Mouse (Mus musculus) midbrain, embryonic 11.5 days (tissue): ENCODE measurements at regions not wholly inside any gene's neighbourhood (a gene's known extent, or its start where the extent isn't known, plus 50 kb on each side); places are given as distances from the start of the nearest gene placed in this dataset.

Experiments
- ATAC-seq: fragments of 200-750 bp; cut with Nextera tagmentation; 2 replicates; pipeline ENCODE4 v1.8.0; 2017; ENCODE audit warnings: moderate TSS enrichment, moderate library complexity; ENCODE audit not compliant: low FRiP score
- DNase-seq: peaks from one replicate; pipeline ENCODE4 v3.0.0; 2015; ENCODE audit warnings: low spot score; ENCODE audit errors: missing footprints
- H3K27ac ChIP-seq: fragments of 300-500 bp; sonication (generic); 2 replicates; pipeline ENCODE4 v1.5.1; 2014; ENCODE audit warnings: low read depth, low read length
- H3K27me3 ChIP-seq: fragments of 300-500 bp; sonication (generic); 2 replicates; pipeline ENCODE4 v1.6.1; 2014; ENCODE audit warnings: mild to moderate bottlenecking, low read length, moderate library complexity, mixed read lengths; ENCODE audit not compliant: control insufficient read depth, insufficient read depth
- H3K36me3 ChIP-seq: fragments of 300-500 bp; sonication (generic); 2 replicates; pipeline ENCODE4 v1.6.1; 2014; ENCODE audit warnings: mild to moderate bottlenecking, low read length, moderate library complexity, mixed read lengths; ENCODE audit not compliant: control insufficient read depth, insufficient read depth
- H3K4me1 ChIP-seq: fragments of 300-500 bp; sonication (generic); 2 replicates; pipeline ENCODE4 v1.6.1; 2014; ENCODE audit warnings: low read length; ENCODE audit not compliant: control insufficient read depth, insufficient read depth
- H3K4me2 ChIP-seq: fragments of 300-500 bp; sonication (generic); 2 replicates; pipeline ENCODE4 v1.6.1; 2014; ENCODE audit warnings: mild to moderate bottlenecking, moderate library complexity
- H3K4me3 ChIP-seq: fragments of 300-500 bp; sonication (generic); 2 replicates; pipeline ENCODE4 v1.5.1; 2014; ENCODE audit warnings: low read depth, low read length
- H3K9ac ChIP-seq: fragments of 300-500 bp; sonication (generic); 2 replicates; pipeline ENCODE4 v1.6.1; 2014; ENCODE audit warnings: low read length
- H3K9me3 ChIP-seq: fragments of 300-500 bp; sonication (generic); 2 replicates; pipeline ENCODE4 v1.6.1; 2016; ENCODE audit warnings: low read length; ENCODE audit not compliant: control insufficient read depth
- WGBS: fragments of 180-500 bp; shearing (Covaris S2); extraction: QIAGEN DNeasy Blood & Tissue Kit; methylation state at CpG from one replicate; pipeline ENCODE4 v1.1.7; 2014; 5-methylcytosine and 5-hydroxymethylcytosine counted together

DNA sequence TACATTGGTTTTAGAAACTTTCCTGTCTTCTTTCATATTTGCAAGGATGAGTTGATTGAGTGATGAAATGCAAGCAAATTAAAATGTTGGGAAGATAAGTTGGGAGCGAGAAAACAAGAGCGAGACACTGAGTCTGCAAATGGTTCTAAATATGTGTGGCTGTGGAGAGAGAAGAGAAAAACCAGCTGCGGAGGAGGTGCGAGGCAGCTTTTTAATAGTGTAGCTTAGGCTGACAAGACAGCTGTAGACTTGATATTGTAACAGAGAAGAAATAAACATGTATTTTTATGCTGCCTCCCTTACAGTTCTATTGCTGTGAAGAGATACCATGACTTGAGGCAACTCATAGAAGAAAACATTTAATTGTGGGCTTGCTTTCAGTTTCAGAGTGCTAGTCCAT, 78.1 kb upstream of the Abi3bp start:
- Histone ChIP-seq H3K36me3 (no peaks in the 10 kb centered on the region), H3K4me2 (no peak overlapping the region), H3K4me1 (no peaks in the 10 kb centered on the region), H3K4me3 (no peak overlapping the region), H3K9ac (no peak overlapping the region), H3K9me3 (no peaks in the 10 kb centered on the region), H3K27me3 (no peaks in the 10 kb centered on the region), H3K27ac (no peak overlapping the region)
- ATAC-seq (no peak), DNase-seq (no peak)
- WGBS: 93% methylated on average over 4 of the region's 4 CpGs

DNA sequence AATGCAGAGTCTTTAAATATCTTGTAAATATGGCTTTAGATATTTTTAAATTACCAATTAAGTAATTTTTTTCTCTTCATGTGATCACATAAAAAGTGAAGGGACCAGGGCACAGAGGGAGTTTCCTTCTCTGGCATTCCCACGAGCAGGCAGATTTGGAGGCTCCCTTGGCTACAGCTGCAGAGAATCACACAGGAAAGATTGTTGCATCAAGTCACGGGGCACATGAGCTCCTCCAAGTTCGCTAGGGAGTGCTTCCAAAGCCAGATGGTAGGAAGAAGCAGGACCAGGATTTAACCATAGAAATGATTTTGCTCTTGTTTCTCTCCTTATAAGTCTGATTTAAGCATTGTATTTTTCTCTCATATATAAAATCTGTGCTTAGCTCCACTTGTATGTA, 53.9 kb upstream of the Abi3bp start:
- H3K9ac ChIP-seq: no peak overlapping the region
- no peak overlapping the region for H3K4me2 ChIP-seq
- DNase-seq: no peak
- H3K4me3 ChIP-seq: no peak overlapping the region
- ATAC-seq: no peak
- no peaks in the 10 kb centered on the region for H3K9me3 ChIP-seq
- no peaks in the 10 kb centered on the region for H3K36me3 ChIP-seq
- no peaks in the 10 kb centered on the region for H3K4me1 ChIP-seq
- H3K27ac ChIP-seq: no peak overlapping the region
- 75% methylated on average over 3 of the region's 3 CpGs for WGBS
- no peaks in the 10 kb centered on the region for H3K27me3 ChIP-seq
